12 mouse cellular contexts compared by ENCODE assay signal in the genomic region with DNA sequence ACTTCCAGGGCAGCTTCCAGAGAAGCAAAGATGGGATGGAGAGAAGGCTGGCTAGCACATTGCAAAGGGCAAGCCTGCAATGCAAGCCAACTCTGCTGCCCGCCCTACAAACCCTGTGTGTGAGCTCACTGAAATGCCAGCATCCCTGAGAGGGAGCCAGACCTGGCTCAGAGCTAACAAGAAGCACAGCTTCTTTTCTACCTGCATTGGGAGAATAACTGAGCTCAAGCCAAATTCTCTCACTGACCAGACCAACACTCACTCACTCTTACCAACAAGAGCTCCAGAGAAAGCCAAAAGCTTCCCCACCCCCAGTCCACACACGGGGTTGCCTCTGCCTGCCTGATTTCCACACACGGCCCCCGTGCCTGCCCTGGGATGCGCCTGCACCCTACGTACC. TPM values are rescaled to one million over a fixed set of nuclear protein-coding genes. Genes with fewer than 3 reads are reported as not detected.
A peak's percentile ranks its signal among the peaks of the same experiment; 100 is the strongest.
DNase-seq lines count a peak whose midpoint lies in the region; ATAC-seq and TF ChIP-seq lines count a peak whose summit lies in the region.
"Had no signal": no experiment of that assay in that cellular context is flagged by ENCODE, and none has a peak within 500 bp of the region (broad histone marks: within the 10 kb centered on the region; RNA-seq: fewer than 3 reads in every experiment).

No protein-coding gene starts in this region.

- no peak for TF ChIP-seq EP300 in heart, postnatal 0 days (IDR thresholded peaks at IDR 0.05; ENCODE audit: low read depth)
- no peak for TF ChIP-seq EP300 in stomach, postnatal 0 days (optimal IDR thresholded peaks at IDR 0.05)
- TF ChIP-seq EP300 in liver, postnatal 0 days (IDR thresholded peaks at IDR 0.05; ENCODE audit: low read depth), result no peak

- no peaks in the 10 kb centered on the region for H3K9me3 ChIP-seq in heart, postnatal 0 days (replicated peaks; ENCODE audit: control insufficient read depth, low read length)
- no peaks in the 10 kb centered on the region for H3K9me3 ChIP-seq in stomach, postnatal 0 days (ENCODE audit: control insufficient read depth, low read length)
- no peaks in the 10 kb centered on the region for H3K9me3 ChIP-seq in liver, postnatal 0 days (ENCODE audit: low read length)
- H3K9me3 ChIP-seq in midbrain, embryonic 13.5 days, result no peaks in the 10 kb centered on the region
- H3K9me3 ChIP-seq: forebrain, embryonic 12.5 days; hindbrain, embryonic 13.5 days had no signal

- no peak for ATAC-seq in heart, postnatal 0 days (ENCODE audit: insufficient read depth, low read depth)
- no peak for ATAC-seq in stomach, postnatal 0 days (ENCODE audit: low FRiP score, low TSS enrichment)
- no peak for ATAC-seq in liver, postnatal 0 days
- no peak for ATAC-seq in midbrain, embryonic 13.5 days
- ATAC-seq: midbrain, embryonic 16.5 days had no signal

- no peak overlapping the region for H3K9ac ChIP-seq in heart, postnatal 0 days (replicated peaks; ENCODE audit: low read depth, low read length)
- peak overlapping the region; percentile 27; the same call in 1 of the 2 replicates for H3K9ac ChIP-seq in stomach, postnatal 0 days (ENCODE audit: low read length)
- no peak overlapping the region for H3K9ac ChIP-seq in liver, postnatal 0 days (replicated peaks)
- H3K9ac ChIP-seq in midbrain, embryonic 13.5 days (replicated peaks), result no peak overlapping the region
- H3K9ac ChIP-seq: forebrain, embryonic 12.5 days; hindbrain, embryonic 13.5 days had no signal

- WGBS in heart, postnatal 0 days, result 62% methylated on average over 6 of the region's 6 CpGs
- 42% methylated on average over 6 of the region's 6 CpGs for WGBS in thymus, adult 2 months
- 72% methylated on average over 6 of the region's 6 CpGs for WGBS in stomach, postnatal 0 days
- WGBS in liver, postnatal 0 days (ENCODE audit: insufficient replicate concordance), result 74% methylated on average over 6 of the region's 6 CpGs
- 91% methylated on average over 6 of the region's 6 CpGs for WGBS in midbrain, embryonic 13.5 days

- DNase-seq in heart, postnatal 0 days (ENCODE audit: low spot score), result no peak
- DNase-seq in heart, postnatal 4 days, result no peak
- no peak for DNase-seq in thymus, adult 2 months
- no peak for DNase-seq in thymus, postnatal 0 days (ENCODE audit: low spot score)
- DNase-seq in cerebellum, postnatal 14 days, result peak; percentile 57 to 72
- no peak for DNase-seq in stomach, postnatal 0 days (ENCODE audit: low spot score)
- no peak for DNase-seq in liver, postnatal 0 days

- H3K4me3 ChIP-seq in heart, postnatal 0 days (ENCODE audit: low read depth, low read length), result no peak overlapping the region
- H3K4me3 ChIP-seq in thymus, adult 2 months (ENCODE audit: control insufficient read depth, insufficient read depth, low read length), result no peak overlapping the region
- no peak overlapping the region for H3K4me3 ChIP-seq in stomach, postnatal 0 days (ENCODE audit: low read depth, low read length)
- H3K4me3 ChIP-seq in liver, postnatal 0 days (ENCODE audit: low read depth, low read length), result no peak overlapping the region
- H3K4me3 ChIP-seq in midbrain, embryonic 13.5 days (replicated peaks), result no peak overlapping the region
- H3K4me3 ChIP-seq: forebrain, embryonic 12.5 days; hindbrain, embryonic 13.5 days; left cerebral cortex, adult 2 months had no signal

- TF ChIP-seq CTCF in heart, postnatal 0 days (IDR thresholded peaks at IDR 0.05; ENCODE audit: low read depth), result no peak
- TF ChIP-seq CTCF in thymus, adult 2 months (IDR thresholded peaks at IDR 0.05; ENCODE audit: borderline replicate concordance, control insufficient read depth, extremely low read depth, insufficient read depth, low read length, poor library complexity), result no peak
- no peak for TF ChIP-seq CTCF in stomach, postnatal 0 days (IDR thresholded peaks at IDR 0.05; ENCODE audit: low read depth)
- TF ChIP-seq CTCF in liver, postnatal 0 days (IDR thresholded peaks at IDR 0.05; ENCODE audit: low read depth), result no peak

- no peak for TF ChIP-seq POLR2A in thymus, adult 2 months (IDR thresholded peaks at IDR 0.05; ENCODE audit: control insufficient read depth, extremely low read depth, insufficient read depth, low read length, poor library complexity)

- H3K27ac ChIP-seq in heart, postnatal 0 days (ENCODE audit: low read depth), result peak overlapping the region; percentile 77
- H3K27ac ChIP-seq in thymus, adult 2 months (ENCODE audit: control insufficient read depth, insufficient read depth, low read length), result peak overlapping the region; percentile 92
- peak overlapping the region; percentile 61 for H3K27ac ChIP-seq in stomach, postnatal 0 days (replicated peaks)
- H3K27ac ChIP-seq in liver, postnatal 0 days (ENCODE audit: low read depth), result no peak overlapping the region
- H3K27ac ChIP-seq in midbrain, embryonic 13.5 days, result no peak overlapping the region
- H3K27ac ChIP-seq: forebrain, embryonic 12.5 days; hindbrain, embryonic 13.5 days had no signal

- no peaks in the 10 kb centered on the region for H3K27me3 ChIP-seq in heart, postnatal 0 days (ENCODE audit: control insufficient read depth, insufficient read depth, low read length)
- H3K27me3 ChIP-seq in thymus, adult 2 months (ENCODE audit: control insufficient read depth, insufficient read depth, low read length), result no peaks in the 10 kb centered on the region
- no peaks in the 10 kb centered on the region for H3K27me3 ChIP-seq in stomach, postnatal 0 days (ENCODE audit: control insufficient read depth, insufficient read depth, low read length)
- no peaks in the 10 kb centered on the region for H3K27me3 ChIP-seq in liver, postnatal 0 days (ENCODE audit: insufficient read depth, low read length)
- no peaks in the 10 kb centered on the region for H3K27me3 ChIP-seq in midbrain, embryonic 13.5 days
- H3K27me3 ChIP-seq: forebrain, embryonic 12.5 days; hindbrain, embryonic 13.5 days had no signal

- H3K4me1 ChIP-seq in heart, postnatal 0 days (ENCODE audit: control insufficient read depth, insufficient read depth), result peaks cover 78% of the 10 kb centered on the region
- H3K4me1 ChIP-seq in thymus, adult 2 months (replicated peaks; ENCODE audit: control insufficient read depth, insufficient read depth, low read length), result peaks cover 88% of the 10 kb centered on the region
- H3K4me1 ChIP-seq in stomach, postnatal 0 days (replicated peaks; ENCODE audit: control insufficient read depth, insufficient read depth), result peaks cover 13% of the 10 kb centered on the region
- peaks cover 48% of the 10 kb centered on the region for H3K4me1 ChIP-seq in liver, postnatal 0 days (ENCODE audit: insufficient read depth)
- H3K4me1 ChIP-seq in midbrain, embryonic 13.5 days (replicated peaks), result no peaks in the 10 kb centered on the region

- H3K4me2 ChIP-seq in heart, postnatal 0 days (ENCODE audit: low read depth, low read length), result no peak overlapping the region
- no peak overlapping the region for H3K4me2 ChIP-seq in stomach, postnatal 0 days (replicated peaks; ENCODE audit: low read depth)
- H3K4me2 ChIP-seq in liver, postnatal 0 days (ENCODE audit: low read depth, low read length), result no peak overlapping the region
- no peak overlapping the region for H3K4me2 ChIP-seq in midbrain, embryonic 13.5 days (replicated peaks)
- H3K4me2 ChIP-seq: forebrain, embryonic 12.5 days; hindbrain, embryonic 13.5 days had no signal

- peaks cover 53% of the 10 kb centered on the region for H3K36me3 ChIP-seq in heart, postnatal 0 days (replicated peaks; ENCODE audit: control insufficient read depth, insufficient read depth, low read length)
- peaks cover 41% of the 10 kb centered on the region for H3K36me3 ChIP-seq in thymus, adult 2 months (ENCODE audit: control insufficient read depth, insufficient read depth, low read length)
- peaks cover 39% of the 10 kb centered on the region for H3K36me3 ChIP-seq in stomach, postnatal 0 days (ENCODE audit: control insufficient read depth, insufficient read depth, low read length)
- H3K36me3 ChIP-seq in liver, postnatal 0 days (replicated peaks; ENCODE audit: insufficient read depth, low read length), result peaks cover 83% of the 10 kb centered on the region
- H3K36me3 ChIP-seq in midbrain, embryonic 13.5 days, result peaks cover 24% of the 10 kb centered on the region

RNA-seq across cellular contexts. Expression of a gene that starts 37.5 kb away (rescaled TPM):
- 62.0 and 63.6 TPM in 2 replicates for total RNA-seq in heart, postnatal 0 days (2014; rRNA removed; ENCODE audit: low replicate concordance)
- 15.7 and 17.5 TPM in 2 replicates for polyA plus RNA-seq in heart, postnatal 0 days (2015; fragmentation: Nextera tagmentation; extraction: Ambion mirVana)
- 100 to 1,000 TPM; 219 to 228 TPM for total RNA-seq in heart, postnatal 4 days (2021)
- polyA plus RNA-seq in thymus, adult 2 months (2012; rRNA removed), result 167 and 193 TPM in 2 replicates
- 62.3 and 71.0 TPM in 2 replicates for polyA plus RNA-seq in thymus, postnatal 0 days (2015; fragmentation: Nextera tagmentation; extraction: Ambion mirVana)
- polyA plus RNA-seq in stomach, postnatal 0 days (2015; fragmentation: Nextera tagmentation; extraction: Ambion mirVana), result 27.9 and 32.9 TPM in 2 replicates
- 17.7 and 22.4 TPM in 2 replicates for polyA plus RNA-seq in liver, postnatal 0 days (2015; fragmentation: Nextera tagmentation; extraction: Ambion mirVana)
- 11.8 and 14.1 TPM in 2 replicates for polyA plus RNA-seq in midbrain, embryonic 13.5 days (2015; fragmentation: Nextera tagmentation; extraction: Ambion mirVana)

RNA-seq across cellular contexts. Expression of a gene that starts 47.7 kb away (rescaled TPM):
- 0.46 TPM in 1 of 2 replicates, not detected in the other for total RNA-seq in heart, postnatal 0 days (2014; rRNA removed; ENCODE audit: low replicate concordance)
- 0.04 TPM in 1 of 2 replicates, not detected in the other for polyA plus RNA-seq in heart, postnatal 0 days (2015; fragmentation: Nextera tagmentation; extraction: Ambion mirVana)
- under 1 TPM; 0.17 to 0.38 TPM for total RNA-seq in heart, postnatal 4 days (2021)
- polyA plus RNA-seq in thymus, adult 2 months (2012; rRNA removed), result 0.08 and 0.11 TPM in 2 replicates
- polyA plus RNA-seq in thymus, postnatal 0 days (2015; fragmentation: Nextera tagmentation; extraction: Ambion mirVana), result 0.06 TPM in 1 of 2 replicates, not detected in the other
- 0.05 and 0.10 TPM in 2 replicates for polyA plus RNA-seq in stomach, postnatal 0 days (2015; fragmentation: Nextera tagmentation; extraction: Ambion mirVana)
- 7.7 and 9.8 TPM in 2 replicates for polyA plus RNA-seq in liver, postnatal 0 days (2015; fragmentation: Nextera tagmentation; extraction: Ambion mirVana)
- 0.23 TPM in 1 of 2 replicates, not detected in the other for polyA plus RNA-seq in midbrain, embryonic 13.5 days (2015; fragmentation: Nextera tagmentation; extraction: Ambion mirVana)

Comparison
In these comparisons a context has a peak if more than half of its experiments do, and no peak if none do; other contexts are left out.
1. DNase-seq: peak in cerebellum, postnatal 14 days (2 of 2); none in heart, postnatal 0 days (single experiment), heart, postnatal 4 days (single experiment), thymus, adult 2 months (single experiment), thymus, postnatal 0 days (single experiment), stomach, postnatal 0 days (single experiment) and liver, postnatal 0 days (single experiment).
2. H3K27ac ChIP-seq: peak in heart, postnatal 0 days (single experiment), thymus, adult 2 months (single experiment) and stomach, postnatal 0 days (single experiment); none in liver, postnatal 0 days (single experiment) and midbrain, embryonic 13.5 days (single experiment).